Mouse (Mus musculus) left cerebral cortex, adult 9 months (tissue): ENCODE measurements at regions not wholly inside any gene's neighbourhood (a gene's known extent, or its start where the extent isn't known, plus 50 kb on each side); places are given as distances from the start of the nearest gene placed in this dataset.

Source experiments
- DNase-seq, 2 experiments: peaks; one replicate each; pipeline ENCODE4 v3.0.0; 2022; ENCODE audit warnings: low spot score in 2 of 2

- no peak for DNase-seq
These were observed 188.7 kb upstream of the Atp5g3 start for GRCm38 (mm10) chr2:74099671-74100372.

- DNase-seq, result no peak
These were observed 185.7 kb upstream of the Atp5g3 start for GRCm38 (mm10) chr2:74096809-74097208.

- no peak for DNase-seq
These were observed 182.4 kb upstream of the Atp5g3 start for GRCm38 (mm10) chr2:74093494-74093893.

GRCm38 (mm10) chr2:74087375-74087774 lies 176.2 kb upstream of the Atp5g3 start:
- no peak for DNase-seq

- DNase-seq, result no peak
These were observed 173.8 kb upstream of the Atp5g3 start for GRCm38 (mm10) chr2:74084971-74085370.

GRCm38 (mm10) chr2:74076774-74077173 lies 165.6 kb upstream of the Atp5g3 start:
- no peak for DNase-seq

- no peak for DNase-seq
These were observed 164.4 kb upstream of the Atp5g3 start for GRCm38 (mm10) chr2:74075566-74075965.

GRCm38 (mm10) chr2:74073396-74073795 lies 162.3 kb upstream of the Atp5g3 start:
- no peak for DNase-seq

- peak; percentile 14 to 82 for DNase-seq
These were observed 155.5 kb upstream of the Atp5g3 start for GRCm38 (mm10) chr2:74066652-74067051.

- no peak for DNase-seq
These were observed 153.2 kb upstream of the Atp5g3 start for GRCm38 (mm10) chr2:74064369-74064768.

- DNase-seq, result peak in 1 of 2 experiments; percentile 5
These were observed 152.7 kb upstream of the Atp5g3 start for GRCm38 (mm10) chr2:74063777-74064176.

- no peak for DNase-seq
These were observed 152.2 kb upstream of the Atp5g3 start for GRCm38 (mm10) chr2:74063302-74063701.

GRCm38 (mm10) chr2:74042430-74042829 lies 131.3 kb upstream of the Atp5g3 start:
- DNase-seq, result no peak

GRCm38 (mm10) chr2:74039580-74039979 lies 128.5 kb upstream of the Atp5g3 start:
- no peak for DNase-seq

- DNase-seq, result no peak
These were observed 124.9 kb upstream of the Atp5g3 start for GRCm38 (mm10) chr2:74036043-74036442.

- DNase-seq, result no peak
These were observed 121.3 kb upstream of the Atp5g3 start for GRCm38 (mm10) chr2:74032177-74033021.

- DNase-seq, result no peak
These were observed 118.8 kb upstream of the Atp5g3 start for GRCm38 (mm10) chr2:74029938-74030337.

- DNase-seq, result peak in 1 of 2 experiments; percentile 46
These were observed 116.4 kb upstream of the Atp5g3 start for GRCm38 (mm10) chr2:74027404-74028104.

- no peak for DNase-seq
These were observed 104.0 kb upstream of the Atp5g3 start for GRCm38 (mm10) chr2:74015146-74015545.

- DNase-seq, result no peak
These were observed 103.1 kb upstream of the Atp5g3 start for GRCm38 (mm10) chr2:74014201-74014600.

GRCm38 (mm10) chr2:73998531-73998930 lies 87.4 kb upstream of the Atp5g3 start:
- no peak for DNase-seq

GRCm38 (mm10) chr2:73996986-73997385 lies 85.9 kb upstream of the Atp5g3 start:
- DNase-seq, result no peak
